Mouse (Mus musculus): Measurements from ENCODE around the gene Tgm1. TPM values are rescaled to one million over a fixed set of nuclear protein-coding genes. Genes with fewer than 3 reads are reported as not detected.

Tgm1 gene
- polyA plus RNA-seq, 1 experiment from 2014 or later, result 14.2 TPM

DNA sequence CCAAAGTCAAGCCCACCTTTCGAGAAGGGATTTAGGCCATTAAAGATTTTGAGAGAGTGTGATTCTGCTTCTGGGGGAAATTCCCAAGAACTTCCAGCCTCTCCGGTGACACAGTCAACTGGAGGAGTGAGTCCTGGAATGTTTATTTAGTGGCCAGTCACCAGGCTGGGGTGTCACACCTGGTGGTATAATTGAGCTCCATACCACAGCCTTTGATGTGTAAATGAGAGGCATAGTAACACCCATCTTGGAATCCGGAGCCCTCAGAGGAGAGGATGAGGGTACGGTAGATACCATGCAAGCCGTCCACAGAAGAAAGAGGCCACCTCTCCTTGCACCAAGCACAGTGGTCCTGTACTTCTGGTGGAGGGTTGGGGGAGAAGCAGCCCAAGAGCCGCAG, 11.0 kb downstream of the Tgm1 start:
- no peak overlapping the region for H3K27ac ChIP-seq (ENCODE audit: low read length)
- ATAC-seq, result peak; percentile 40; the same call in 1 of the 2 replicates

DNA sequence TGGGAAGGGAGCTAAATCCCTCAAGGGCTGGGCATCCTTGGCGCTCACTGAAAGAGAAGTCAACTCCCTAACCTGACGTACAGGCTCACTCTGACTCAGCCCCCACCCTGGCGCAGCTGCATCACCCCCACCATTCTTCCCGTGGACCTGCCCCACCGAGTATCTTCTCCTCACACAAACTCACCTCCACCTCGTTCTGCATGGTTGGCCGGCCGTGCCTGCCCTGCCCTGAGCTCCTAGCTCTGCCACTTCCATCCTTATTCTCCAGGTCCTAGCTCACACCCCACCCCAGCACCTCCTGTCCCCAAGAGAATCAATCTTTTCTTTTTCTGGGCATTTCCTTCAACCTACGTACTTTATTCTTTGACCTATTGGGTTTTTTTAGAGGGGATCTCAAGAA, 12.6 kb downstream of the Tgm1 start:
- H3K9me3 ChIP-seq (ENCODE audit: low read length), result no peaks in the 10 kb centered on the region
- H3K36me3 ChIP-seq (ENCODE audit: insufficient read depth, low read length), result no peaks in the 10 kb centered on the region
- DNase-seq (ENCODE audit: low spot score) (no peak), ATAC-seq (no peak)
- H3K27me3 ChIP-seq (replicated peaks; ENCODE audit: insufficient read depth, low read length), result no peaks in the 10 kb centered on the region
- TF ChIP-seq EP300 (IDR thresholded peaks at IDR 0.05) (no peak), CTCF (IDR thresholded peaks at IDR 0.05) (no peak)
- H3K27ac ChIP-seq (ENCODE audit: low read length), result no peak overlapping the region
- WGBS, result 52% methylated on average over 9 of the region's 9 CpGs
- no peaks in the 10 kb centered on the region for H3K4me1 ChIP-seq (ENCODE audit: insufficient read depth, low read depth, low read length)
- H3K9ac ChIP-seq (replicated peaks; ENCODE audit: low read depth), result no peak overlapping the region
- no peak overlapping the region for H3K4me3 ChIP-seq (ENCODE audit: low read depth, low read length)
- H3K4me2 ChIP-seq (replicated peaks; ENCODE audit: low read depth, low read length), result no peak overlapping the region

More for the DNA sequence above, 11.0 kb downstream of the Tgm1 start:
- H3K27me3 ChIP-seq (replicated peaks; ENCODE audit: insufficient read depth, low read length), result no peaks in the 10 kb centered on the region
- H3K36me3 ChIP-seq (ENCODE audit: insufficient read depth, low read length), result no peaks in the 10 kb centered on the region
- DNase-seq (ENCODE audit: low spot score), result no peak
- H3K9me3 ChIP-seq (ENCODE audit: low read length), result no peaks in the 10 kb centered on the region
- no peak overlapping the region for H3K9ac ChIP-seq (replicated peaks; ENCODE audit: low read depth)
- TF ChIP-seq EP300 (IDR thresholded peaks at IDR 0.05) (no peak), CTCF (IDR thresholded peaks at IDR 0.05) (no peak)
- H3K4me2 ChIP-seq (replicated peaks; ENCODE audit: low read depth, low read length), result no peak overlapping the region
- H3K4me3 ChIP-seq (ENCODE audit: low read depth, low read length), result no peak overlapping the region
- H3K4me1 ChIP-seq (ENCODE audit: insufficient read depth, low read depth, low read length), result no peaks in the 10 kb centered on the region
- WGBS, result 41% methylated on average over 6 of the region's 6 CpGs

DNA sequence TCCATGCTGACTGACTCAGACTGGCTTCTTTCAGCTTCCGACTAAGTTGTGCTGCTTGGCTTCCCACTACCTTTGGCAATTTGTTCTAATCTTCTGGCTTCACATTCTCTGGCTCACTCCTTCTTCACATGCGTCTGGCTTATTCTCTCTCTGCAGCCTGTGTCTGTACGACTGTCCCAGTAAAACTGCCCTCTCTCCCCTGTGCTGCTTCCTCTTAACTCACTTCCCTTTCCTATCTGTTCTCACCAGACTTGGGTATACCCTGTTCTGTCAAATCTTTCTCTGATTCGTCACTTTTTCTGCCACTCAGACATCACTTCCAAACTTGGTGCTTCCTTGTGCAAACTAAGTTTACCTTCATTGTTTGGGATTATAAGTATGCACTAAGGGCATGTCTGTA, 16.5 kb downstream of the Tgm1 start:
- no peak for ATAC-seq
- WGBS, result 64% methylated on average over 4 of the region's 4 CpGs
- no peak for DNase-seq (ENCODE audit: low spot score)
- H3K27ac ChIP-seq (ENCODE audit: low read length), result no peak overlapping the region
- no peaks in the 10 kb centered on the region for H3K9me3 ChIP-seq (ENCODE audit: low read length)
- no peaks in the 10 kb centered on the region for H3K36me3 ChIP-seq (ENCODE audit: insufficient read depth, low read length)
- no peak overlapping the region for H3K9ac ChIP-seq (replicated peaks; ENCODE audit: low read depth)
- no peaks in the 10 kb centered on the region for H3K4me1 ChIP-seq (ENCODE audit: insufficient read depth, low read depth, low read length)
- H3K4me2 ChIP-seq (replicated peaks; ENCODE audit: low read depth, low read length), result no peak overlapping the region
- TF ChIP-seq CTCF (IDR thresholded peaks at IDR 0.05), result no peak
- no peak for TF ChIP-seq EP300 (IDR thresholded peaks at IDR 0.05)
- H3K4me3 ChIP-seq (ENCODE audit: low read depth, low read length), result no peak overlapping the region
- H3K27me3 ChIP-seq (replicated peaks; ENCODE audit: insufficient read depth, low read length), result no peaks in the 10 kb centered on the region

DNA sequence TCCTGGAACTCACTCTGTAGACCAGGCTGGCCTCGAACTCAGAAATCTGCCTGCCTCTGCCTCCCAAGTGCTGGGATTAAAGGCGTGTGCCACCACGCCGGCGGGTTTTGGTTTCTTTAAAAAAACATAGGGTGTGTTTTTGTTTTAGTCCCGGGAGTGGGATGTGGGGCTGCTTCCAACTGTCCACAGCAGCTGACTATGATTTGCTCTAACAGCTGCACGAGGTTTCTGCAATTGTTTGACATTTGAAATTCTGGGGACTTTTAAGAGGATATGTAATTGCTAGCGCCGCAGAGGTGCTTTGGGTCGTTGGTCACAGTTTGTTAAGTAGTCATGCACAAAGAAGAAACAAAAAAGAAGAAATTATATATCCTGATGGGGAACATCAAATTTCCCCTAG, 24.3 kb downstream of the Tgm1 start:
- Histone ChIP-seq H3K9ac (replicated peaks; ENCODE audit: low read depth) (no peak overlapping the region), H3K36me3 (ENCODE audit: insufficient read depth, low read length) (no peaks in the 10 kb centered on the region), H3K4me1 (ENCODE audit: insufficient read depth, low read depth, low read length) (no peaks in the 10 kb centered on the region), H3K27ac (ENCODE audit: low read length) (no peak overlapping the region), H3K4me3 (ENCODE audit: low read depth, low read length) (no peak overlapping the region), H3K27me3 (replicated peaks; ENCODE audit: insufficient read depth, low read length) (no peaks in the 10 kb centered on the region), H3K9me3 (ENCODE audit: low read length) (no peaks in the 10 kb centered on the region), H3K4me2 (replicated peaks; ENCODE audit: low read depth, low read length) (no peak overlapping the region)
- no peak for ATAC-seq
- TF ChIP-seq EP300 (IDR thresholded peaks at IDR 0.05), result no peak
- TF ChIP-seq CTCF (IDR thresholded peaks at IDR 0.05), result no peak
- no peak for DNase-seq (ENCODE audit: low spot score)
- 71% methylated on average over 10 of the region's 10 CpGs for WGBS

DNA sequence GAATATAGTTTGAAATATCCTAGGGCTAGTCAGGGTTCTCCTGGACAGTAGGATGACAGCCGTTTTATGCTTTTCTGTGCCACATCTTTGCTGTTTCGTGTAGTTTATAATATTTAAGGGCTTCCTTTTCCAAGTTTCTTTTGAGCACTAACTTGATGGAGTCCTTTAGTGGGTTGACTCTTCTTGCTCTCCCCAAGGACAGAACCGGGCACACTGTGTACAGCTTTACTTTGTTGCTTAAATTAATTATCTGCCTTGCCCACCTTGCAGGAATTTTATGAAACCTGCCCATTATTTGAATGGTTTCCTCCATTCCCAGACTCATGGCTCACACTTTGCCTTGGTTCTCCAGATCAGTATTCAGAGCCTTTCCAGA, 31.6 kb downstream of the Tgm1 start:
- Histone ChIP-seq H3K27me3 (replicated peaks; ENCODE audit: insufficient read depth, low read length) (no peaks in the 10 kb centered on the region), H3K27ac (ENCODE audit: low read length) (peak overlapping the region; percentile 87; the same call in 1 of the 2 replicates), H3K9ac (replicated peaks; ENCODE audit: low read depth) (no peak overlapping the region), H3K4me1 (ENCODE audit: insufficient read depth, low read depth, low read length) (no peaks in the 10 kb centered on the region), H3K9me3 (ENCODE audit: low read length) (no peaks in the 10 kb centered on the region), H3K4me3 (ENCODE audit: low read depth, low read length) (peak overlapping the region; percentile 73), H3K4me2 (replicated peaks; ENCODE audit: low read depth, low read length) (peak overlapping the region; percentile 77), H3K36me3 (ENCODE audit: insufficient read depth, low read length) (peaks cover 21% of the 10 kb centered on the region)
- WGBS, result 6% methylated on average over 3 of the region's 3 CpGs
- no peak for TF ChIP-seq CTCF (IDR thresholded peaks at IDR 0.05)
- no peak for TF ChIP-seq EP300 (IDR thresholded peaks at IDR 0.05)
- ATAC-seq, result peak; percentile 1; the same call in 1 of the 2 replicates
- DNase-seq (ENCODE audit: low spot score), result no peak

DNA sequence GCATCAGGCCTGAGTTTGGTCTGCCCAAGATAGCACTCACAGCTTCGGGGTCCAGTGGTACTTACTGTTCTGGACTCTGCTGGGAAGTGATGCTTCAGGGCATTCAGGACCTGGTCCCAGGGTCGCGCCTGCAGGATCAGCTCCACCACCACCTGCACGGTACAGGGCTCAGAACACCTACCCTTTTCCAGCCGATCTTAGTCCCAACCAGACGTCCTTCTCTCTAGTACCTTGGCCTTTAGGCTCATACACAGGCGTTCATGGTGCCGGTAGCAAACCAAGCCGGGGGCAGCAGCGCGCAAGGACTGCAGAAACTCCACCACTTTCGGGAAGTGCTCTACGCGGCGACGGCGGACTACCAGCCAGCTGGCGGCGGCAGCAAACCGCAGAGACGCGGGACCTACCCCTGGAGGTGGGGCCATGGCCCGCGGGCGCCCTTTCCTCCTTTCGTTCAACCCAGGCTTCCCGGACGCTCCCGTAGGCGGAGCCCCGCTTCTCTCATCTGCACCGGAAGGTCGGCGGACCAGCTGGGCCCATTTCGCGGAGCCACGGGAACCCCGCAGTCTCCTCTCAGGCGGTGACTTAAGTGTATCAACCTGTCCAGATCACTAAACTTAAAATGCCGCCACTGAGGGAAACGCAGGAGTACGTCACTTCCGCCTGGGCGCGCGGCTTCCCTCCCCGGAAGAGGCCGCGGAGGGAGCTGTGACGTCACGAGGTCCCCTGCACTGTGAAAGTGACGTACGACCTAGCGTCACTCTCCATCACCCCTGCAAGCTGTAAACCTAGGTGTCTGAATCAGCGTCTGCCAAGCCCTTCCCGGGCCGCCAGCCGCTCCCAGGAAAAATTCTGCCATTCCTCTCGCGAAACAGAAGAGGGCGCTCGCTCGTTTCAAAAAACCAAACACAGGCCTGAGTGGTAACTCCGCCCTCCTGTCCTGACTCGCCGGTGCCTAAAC, 32.3 kb downstream of the Tgm1 start, which contains the start of gene Tinf2:
Gene Tinf2 (minus strand): TSS at position 661 of the 958 bp plus-strand sequence.
- H3K9me3 ChIP-seq (ENCODE audit: low read length), result no peaks in the 10 kb centered on the region
- peak within 1 kb of the TSS; percentile 58 for H3K9ac ChIP-seq (replicated peaks; ENCODE audit: low read depth)
- DNase-seq (ENCODE audit: low spot score) (peak; percentile 98), ATAC-seq (peak; percentile 97)
- H3K27me3 ChIP-seq (replicated peaks; ENCODE audit: insufficient read depth, low read length), result no peaks in the 10 kb centered on the region
- TF ChIP-seq EP300 (IDR thresholded peaks at IDR 0.05) (peak; percentile 45), CTCF (IDR thresholded peaks at IDR 0.05) (peak; percentile 86)
- peak within 1 kb of the TSS; percentile 87 for H3K27ac ChIP-seq (ENCODE audit: low read length)
- H3K36me3 ChIP-seq (ENCODE audit: insufficient read depth, low read length), result peaks cover 25% of the 10 kb centered on the region
- H3K4me1 ChIP-seq (ENCODE audit: insufficient read depth, low read depth, low read length), result no peaks in the 10 kb centered on the region
- WGBS, result under 1% methylated on average over 65 of the region's 66 CpGs
- peak within 1 kb of the TSS; percentile 77 for H3K4me2 ChIP-seq (replicated peaks; ENCODE audit: low read depth, low read length)
- H3K4me3 ChIP-seq (ENCODE audit: low read depth, low read length), result peak within 1 kb of the TSS; percentile 73

Measured in lung, postnatal 0 days (tissue).